Mouse (Mus musculus) cerebellum, adult 9-11 months (tissue): ENCODE results near the gene Cenpm.

Experiments
- DNase-seq: peaks from one replicate; pipeline ENCODE4 v3.0.0; 2022

Gene Cenpm

DNA sequence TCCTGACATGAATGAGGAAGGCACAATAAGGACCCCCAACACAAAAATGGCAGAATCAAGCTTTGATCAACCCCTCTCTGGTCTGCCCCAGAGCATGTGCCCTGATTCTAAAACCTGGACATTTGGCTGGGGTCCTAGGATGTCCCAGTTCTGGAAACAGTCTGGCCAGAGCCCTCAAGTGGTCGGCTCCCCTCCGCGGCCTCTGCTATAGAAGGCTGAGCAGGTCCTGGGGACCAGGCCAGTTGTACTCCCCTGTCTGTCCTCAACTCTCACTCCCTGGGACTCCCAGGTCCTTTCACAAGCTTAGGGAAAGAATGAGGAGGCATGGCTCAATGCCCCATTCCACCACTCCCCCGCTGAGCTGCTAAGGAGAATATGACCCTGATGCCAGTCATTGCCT lies 31.3 kb downstream of the Cenpm start:
- DNase-seq, result peak; percentile 75

GRCm38 (mm10) chr15:82212752-82213063 lies 31.8 kb downstream of the Cenpm start, which contains the start of gene Shisa8:
TSS of gene Shisa8 (minus strand) at chr15:82212815.
- DNase-seq, result peak; percentile 77

- DNase-seq, result peak; percentile 76
Observed at GRCm38 (mm10) chr15:82211911-82212751, 32.4 kb downstream of the Cenpm start.

DNA sequence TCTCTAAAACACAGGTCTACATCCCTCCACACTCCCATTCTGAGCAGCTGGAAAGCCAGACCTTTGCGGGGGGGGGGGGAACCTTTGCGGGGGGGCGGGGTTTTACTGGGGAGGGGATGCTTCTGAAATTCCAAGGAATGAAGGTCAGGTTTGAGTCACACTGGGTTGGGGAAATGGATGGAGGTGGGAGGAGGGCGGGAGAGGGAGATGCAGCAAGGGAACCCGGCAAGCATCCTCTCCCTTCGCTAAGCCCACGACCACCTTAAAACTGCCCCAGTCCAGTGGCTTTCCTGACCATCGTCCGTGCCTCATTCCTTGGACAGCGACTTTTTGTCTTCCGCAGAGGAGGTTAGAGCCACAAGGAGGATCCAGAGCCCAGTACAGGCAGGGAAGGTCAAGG lies 33.3 kb downstream of the Cenpm start:
- peak; percentile 53 for DNase-seq

DNA sequence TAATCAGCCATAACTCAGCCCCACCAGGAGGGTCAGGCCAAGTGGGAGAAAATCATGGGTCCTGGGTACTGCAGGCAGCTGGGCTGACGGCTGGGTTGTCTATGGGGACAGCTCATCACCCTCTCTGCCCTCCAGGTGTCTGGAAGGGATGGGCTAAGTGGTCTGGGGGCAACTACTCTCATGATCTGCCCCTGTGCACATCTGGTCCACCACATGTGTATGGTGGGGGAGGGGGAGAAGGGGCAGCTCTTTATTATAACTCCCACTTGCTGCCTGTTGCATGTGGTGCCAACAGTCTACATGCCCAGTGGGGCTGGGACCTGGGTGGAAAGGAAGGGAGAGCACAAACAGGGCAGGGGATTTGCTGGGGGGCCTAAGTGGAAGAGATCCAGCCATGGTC lies 33.7 kb downstream of the Cenpm start:
- DNase-seq, result peak; percentile 75

- DNase-seq, result peak; percentile 78
Observed at GRCm38 (mm10) chr15:82209295-82210050, 35.1 kb downstream of the Cenpm start.

DNA sequence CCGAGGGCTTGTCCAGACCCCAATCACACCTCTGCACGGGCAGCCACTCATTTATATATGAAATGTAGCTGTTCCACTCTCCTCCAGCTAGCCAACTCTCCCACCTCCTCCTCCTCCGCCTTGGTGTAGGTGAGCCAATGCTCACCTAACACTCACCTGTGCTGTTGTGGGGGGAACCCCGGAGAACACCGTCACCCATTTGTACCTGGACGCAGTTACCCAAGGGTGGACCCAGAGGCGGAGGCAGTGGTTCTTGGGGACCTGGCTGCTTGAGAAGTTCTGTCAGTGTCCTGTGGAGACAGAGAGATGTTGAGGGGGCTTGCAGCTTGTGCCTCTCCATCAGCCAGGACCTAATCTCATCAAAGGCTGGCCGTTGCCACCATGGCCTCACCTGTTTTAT lies 36.2 kb downstream of the Cenpm start:
- peak; percentile 62 for DNase-seq

- peak; percentile 71 for DNase-seq
Observed at GRCm38 (mm10) chr15:82207504-82208219, 36.9 kb downstream of the Cenpm start.

GRCm38 (mm10) chr15:82207105-82207459 lies 37.5 kb downstream of the Cenpm start:
- DNase-seq, result no peak

DNA sequence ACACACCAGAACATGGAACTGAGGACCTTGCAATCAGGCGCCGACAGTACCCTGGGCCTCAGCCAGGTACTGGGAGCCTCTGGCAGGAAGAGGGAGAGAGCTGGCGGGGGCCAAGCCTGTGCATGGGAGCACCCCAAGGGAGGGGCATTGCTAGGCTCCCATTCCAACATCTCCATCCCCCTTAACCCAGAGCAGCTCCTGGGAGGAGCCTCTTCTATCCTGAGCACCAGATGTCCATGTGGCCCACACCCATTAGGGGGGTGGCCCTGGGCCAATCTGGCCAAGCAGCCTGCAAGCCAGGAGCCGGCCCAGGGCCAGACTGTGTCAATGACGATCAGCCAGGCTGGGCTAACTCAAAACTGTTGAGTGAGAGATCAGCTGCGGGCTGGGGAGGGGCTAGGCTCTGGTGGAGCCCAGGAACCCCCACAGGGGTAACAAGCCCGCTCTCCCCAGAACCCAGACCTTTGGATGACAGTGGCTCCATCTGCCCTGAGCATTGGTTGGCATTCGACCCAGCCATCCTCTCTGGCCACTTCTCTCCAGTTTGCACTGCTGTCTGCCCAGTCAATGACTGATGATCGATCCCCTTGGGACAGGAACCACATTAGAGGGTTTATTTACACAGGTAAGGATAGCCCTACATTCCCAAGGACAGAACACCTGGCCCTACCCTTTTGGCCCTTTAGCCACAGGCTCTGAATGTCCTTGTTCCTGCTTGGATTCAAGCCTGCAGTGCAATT lies 38.0 kb downstream of the Cenpm start:
- peak; percentile 96 for DNase-seq

GRCm38 (mm10) chr15:82204680-82205371 lies 39.7 kb downstream of the Cenpm start:
- DNase-seq, result peak; percentile 70

DNA sequence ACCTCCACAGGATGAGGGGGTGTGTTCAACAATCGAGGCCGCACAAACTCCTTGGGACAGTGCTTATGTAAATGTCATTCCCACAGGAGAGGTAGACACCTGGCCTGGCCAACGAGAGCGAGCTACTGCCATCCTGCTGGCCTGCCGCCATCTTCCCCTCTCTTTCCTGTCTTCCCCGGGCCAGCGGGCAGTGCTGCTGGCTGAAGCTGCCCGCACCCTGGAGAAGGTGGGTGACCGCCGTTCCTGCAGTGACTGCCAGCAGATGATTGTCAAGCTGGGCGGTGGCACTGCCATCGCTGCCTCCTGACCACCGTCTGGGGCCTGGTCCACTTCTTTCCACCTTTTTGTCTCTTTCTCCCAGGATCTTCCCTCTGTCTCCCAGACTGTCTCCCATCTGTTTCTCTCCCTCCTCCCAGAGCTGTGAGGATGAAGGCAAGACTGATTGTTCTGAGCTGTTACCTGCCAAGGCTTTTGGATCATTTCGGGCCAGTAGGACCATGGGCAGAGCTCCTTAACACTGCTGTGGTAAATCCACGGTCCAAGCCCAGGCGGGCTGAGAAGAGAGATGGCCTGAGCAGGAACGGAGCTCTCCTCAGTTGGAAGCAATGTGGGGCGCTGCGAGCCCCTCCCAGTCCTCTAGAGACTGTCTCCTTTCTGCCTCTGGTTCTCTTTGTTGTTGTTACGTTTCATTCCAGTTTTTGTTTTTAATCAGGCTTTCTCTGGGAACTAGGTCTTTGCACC lies 40.8 kb downstream of the Cenpm start:
- DNase-seq, result peak; percentile 90

DNA sequence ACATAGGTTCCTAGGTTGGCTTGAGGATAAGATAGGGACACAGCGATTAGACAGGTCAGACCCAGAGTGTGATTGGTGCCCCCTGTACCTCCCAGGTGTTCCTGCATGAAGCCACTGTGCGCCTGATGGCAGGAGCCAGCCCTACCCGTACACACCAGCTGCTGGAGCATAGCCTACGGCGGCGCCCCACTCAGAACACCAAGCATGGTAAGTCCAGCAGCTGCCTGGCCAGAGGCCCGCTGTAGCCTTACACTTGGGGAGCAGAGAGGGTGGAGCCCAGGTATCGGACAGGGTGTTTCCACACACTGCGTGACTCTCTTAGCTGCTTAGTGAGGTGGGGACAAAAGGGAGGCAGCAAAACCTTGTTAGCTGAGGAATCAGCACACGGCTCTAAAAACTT lies 41.5 kb downstream of the Cenpm start:
- DNase-seq, result peak; percentile 71

GRCm38 (mm10) chr15:82202086-82202485 lies 42.5 kb downstream of the Cenpm start:
- DNase-seq, result peak; percentile 63

- DNase-seq, result peak; percentile 67
Observed at GRCm38 (mm10) chr15:82199546-82199945, 45.0 kb downstream of the Cenpm start.

DNA sequence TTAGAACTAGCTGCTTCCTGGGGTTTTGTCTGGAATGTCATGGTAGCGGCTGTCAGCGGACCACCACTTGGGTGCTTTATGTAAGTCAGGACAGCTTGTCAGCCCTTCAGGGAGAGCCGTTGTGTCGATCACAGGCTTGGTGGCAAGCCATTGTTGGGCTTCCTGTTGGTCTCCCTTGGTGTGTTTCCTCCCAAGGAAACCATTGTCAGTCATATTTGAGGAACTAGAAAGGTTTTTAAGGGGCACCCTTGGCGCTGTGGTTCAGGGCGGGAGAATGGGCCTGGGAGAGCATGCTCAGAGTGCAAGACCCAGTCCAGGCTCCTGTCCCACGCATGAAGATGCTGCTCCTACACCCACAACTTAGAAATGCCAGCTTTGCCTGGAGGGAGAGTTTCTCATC lies 46.2 kb downstream of the Cenpm start:
- no peak for DNase-seq

DNA sequence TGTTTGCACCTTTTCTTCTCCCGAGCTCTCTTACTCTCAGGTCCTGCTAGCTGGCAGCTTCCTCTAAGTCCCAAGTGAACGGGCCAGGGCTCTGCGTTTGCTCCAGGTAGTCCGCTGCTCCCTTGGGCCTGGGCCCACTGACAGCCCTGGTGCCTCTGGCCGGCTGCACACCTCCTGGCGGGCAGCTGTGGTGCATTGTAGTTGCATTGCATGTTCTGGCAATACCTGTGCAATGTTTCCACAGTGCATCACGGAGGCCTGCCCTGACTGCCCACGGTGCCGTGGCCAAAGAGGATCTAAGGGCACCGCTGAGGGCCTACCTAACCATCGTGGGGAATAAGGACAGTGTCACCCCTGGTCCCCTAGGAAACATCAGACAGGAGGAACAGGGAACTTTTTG lies 46.6 kb downstream of the Cenpm start:
- no peak for DNase-seq

DNA sequence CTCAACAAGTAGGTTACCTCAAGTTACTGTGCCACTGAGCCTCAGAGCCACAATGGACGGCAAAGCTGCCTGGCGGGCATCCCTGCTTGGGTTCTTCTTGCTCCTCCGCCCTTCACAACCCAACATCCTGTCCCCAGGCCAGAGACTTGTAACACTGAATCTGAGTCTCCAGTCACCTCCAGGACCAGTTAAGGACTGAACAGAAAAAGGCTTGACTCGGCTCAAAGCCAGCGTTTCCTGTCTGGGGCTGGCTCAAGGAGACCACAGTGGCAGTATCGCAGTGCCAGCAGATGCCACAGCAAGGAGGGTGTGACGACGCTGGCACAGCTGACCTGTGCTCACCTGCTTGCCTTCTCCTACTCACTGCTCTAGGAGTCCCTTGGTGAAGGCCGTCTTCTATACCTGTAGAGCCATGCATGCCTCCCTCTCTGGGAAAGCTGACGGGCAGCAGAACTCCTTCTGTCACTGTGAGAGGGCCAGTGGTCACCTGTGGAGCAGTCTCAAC lies 47.2 kb downstream of the Cenpm start:
- DNase-seq, result no peak

GRCm38 (mm10) chr15:82196300-82196699 lies 48.2 kb downstream of the Cenpm start:
- DNase-seq, result peak; percentile 69

GRCm38 (mm10) chr15:82192617-82193016 lies 51.9 kb downstream of the Cenpm start:
- DNase-seq, result no peak
